Mouse (Mus musculus) stomach, embryonic 15.5 days (tissue): ENCODE measurements around the gene Itgb7. TPM values are rescaled to one million over a fixed set of nuclear protein-coding genes. Genes with fewer than 3 reads are reported as not detected.

Source experiments
- ATAC-seq: fragments of 200-750 bp; cut with Nextera tagmentation; 2 replicates; pipeline ENCODE4 v1.8.0; 2017; ENCODE audit warnings: low read depth, moderate number of reproducible peaks, moderate TSS enrichment; ENCODE audit not compliant: insufficient read depth, low FRiP score
- H3K27ac ChIP-seq: fragments of 300-500 bp; sonication (generic); 2 replicates; pipeline ENCODE4 v1.5.1; 2015; ENCODE audit warnings: mild to moderate bottlenecking, inconsistent platforms
- H3K27me3 ChIP-seq: fragments of 300-500 bp; sonication (generic); replicated peaks from 2 replicates; pipeline ENCODE4 v1.6.1; 2015; ENCODE audit warnings: inconsistent platforms
- H3K36me3 ChIP-seq: fragments of 300-500 bp; sonication (generic); 2 replicates; pipeline ENCODE4 v1.6.1; 2015; ENCODE audit warnings: inconsistent platforms
- H3K4me1 ChIP-seq: fragments of 300-500 bp; sonication (generic); 2 replicates; pipeline ENCODE4 v1.6.1; 2015; ENCODE audit warnings: inconsistent platforms
- H3K4me2 ChIP-seq: fragments of 300-500 bp; sonication (generic); 2 replicates; pipeline ENCODE4 v1.6.1; 2015; ENCODE audit warnings: mild to moderate bottlenecking, inconsistent platforms
- H3K4me3 ChIP-seq: fragments of 300-500 bp; sonication (generic); replicated peaks from 2 replicates; pipeline ENCODE4 v1.5.1; 2015; ENCODE audit warnings: inconsistent platforms
- H3K9ac ChIP-seq: fragments of 300-500 bp; sonication (generic); 2 replicates; pipeline ENCODE4 v1.6.1; 2015; ENCODE audit warnings: inconsistent platforms
- H3K9me3 ChIP-seq: fragments of 300-500 bp; sonication (generic); 2 replicates; pipeline ENCODE4 v1.6.1; 2016; ENCODE audit warnings: inconsistent platforms
- WGBS: fragments of 180-500 bp; shearing (Covaris S2); methylation state at CpG from one replicate; pipeline ENCODE4 v1.1.7; 2015; 5-methylcytosine and 5-hydroxymethylcytosine counted together
- polyA plus RNA-seq: library from polyadenylated mRNA; unstranded; fragments of >200 nt; fragmentation: Nextera tagmentation; extraction: Ambion mirVana; gene quantifications from 2 replicates; pipeline ENCODE4 v1.2.1, GENCODE M21; 2015

Gene Itgb7
- polyA plus RNA-seq, 1 experiment from 2014 or later, result 9.6 TPM

DNA sequence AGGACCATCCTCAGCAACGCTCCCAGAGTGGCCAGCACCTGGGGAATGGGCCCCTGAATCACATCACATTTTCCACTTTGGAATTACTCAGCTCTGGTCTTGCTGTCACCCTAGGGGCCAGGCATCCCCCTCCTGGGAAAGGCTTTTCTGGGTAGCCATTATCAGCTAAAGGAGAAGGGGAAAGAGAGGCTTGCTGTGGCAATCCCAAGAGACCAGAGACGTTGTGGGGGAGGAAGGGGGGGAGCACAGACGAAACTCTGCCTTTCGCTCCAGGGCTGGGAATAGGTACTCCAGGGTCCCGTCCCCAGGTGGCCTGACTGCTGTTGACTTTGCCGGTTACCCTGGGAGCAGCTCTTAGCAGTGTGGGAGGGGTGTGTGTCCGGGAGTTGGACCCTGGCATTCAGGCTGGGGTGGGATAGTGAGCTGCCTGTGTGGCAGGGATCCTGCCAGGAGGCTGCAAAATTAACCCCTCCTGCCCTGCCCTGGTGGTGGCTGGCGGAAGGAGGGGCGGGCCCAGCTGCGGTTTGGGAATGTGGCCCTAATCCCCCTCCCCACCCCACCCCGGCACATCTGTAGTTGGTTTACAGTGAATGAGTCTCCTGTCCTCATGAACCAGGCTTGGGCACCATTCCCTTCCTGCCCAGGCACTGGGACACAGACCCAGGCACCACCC, 27.0 kb upstream of the Itgb7 start:
- peak overlapping the region; percentile 90 for H3K4me2 ChIP-seq
- WGBS, result 22% methylated on average over 11 of the region's 11 CpGs

DNA sequence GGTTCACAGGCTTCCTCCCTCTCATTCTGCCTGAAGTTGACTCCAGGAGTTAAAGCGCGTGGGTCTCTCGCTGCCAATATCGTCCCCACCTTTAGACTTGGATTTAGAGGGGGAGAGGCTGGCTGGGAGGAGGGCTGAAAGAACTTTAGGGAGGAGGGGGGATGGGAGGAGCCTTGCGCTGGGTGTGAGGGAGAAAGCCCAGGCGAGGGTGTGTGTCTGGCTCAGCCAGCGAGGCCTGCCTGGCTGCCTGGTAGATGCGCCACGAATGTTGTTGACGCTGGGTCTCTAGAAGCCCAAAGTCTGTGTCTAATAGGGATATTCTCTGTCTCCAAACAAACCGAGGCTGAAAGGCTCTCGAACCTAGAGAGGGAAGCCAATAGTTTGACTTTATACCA, 26.3 kb upstream of the Itgb7 start:
- H3K9ac ChIP-seq, result peak overlapping the region; percentile 26; the same call in 1 of the 2 replicates
- H3K27ac ChIP-seq, result peak overlapping the region; percentile 86
- H3K4me3 ChIP-seq, result peak overlapping the region; percentile 64
- no peaks in the 10 kb centered on the region for H3K36me3 ChIP-seq
- peak; percentile 27; the same call in 1 of the 2 replicates for ATAC-seq
- peak overlapping the region; percentile 90 for H3K4me2 ChIP-seq
- H3K27me3 ChIP-seq, result 0 out of 2 replicates have a peak, but pooled peaks cover 3% of the 10 kb centered on the region
- WGBS, result 15% methylated on average over 12 of the region's 12 CpGs
- H3K9me3 ChIP-seq, result no peaks in the 10 kb centered on the region
- peaks cover 31% of the 10 kb centered on the region for H3K4me1 ChIP-seq

More for the DNA sequence above, 27.0 kb upstream of the Itgb7 start:
- Histone ChIP-seq H3K36me3 (no peaks in the 10 kb centered on the region), H3K27ac (peak overlapping the region; percentile 86), H3K9ac (peak overlapping the region; percentile 26; the same call in 1 of the 2 replicates), H3K4me1 (peaks cover 31% of the 10 kb centered on the region), H3K4me3 (0 out of 2 replicates have a peak overlapping the region, but pooled peaks have one; percentile 64), H3K9me3 (no peaks in the 10 kb centered on the region), H3K27me3 (0 out of 2 replicates have a peak, but pooled peaks cover 3% of the 10 kb centered on the region)
- no peak for ATAC-seq

DNA sequence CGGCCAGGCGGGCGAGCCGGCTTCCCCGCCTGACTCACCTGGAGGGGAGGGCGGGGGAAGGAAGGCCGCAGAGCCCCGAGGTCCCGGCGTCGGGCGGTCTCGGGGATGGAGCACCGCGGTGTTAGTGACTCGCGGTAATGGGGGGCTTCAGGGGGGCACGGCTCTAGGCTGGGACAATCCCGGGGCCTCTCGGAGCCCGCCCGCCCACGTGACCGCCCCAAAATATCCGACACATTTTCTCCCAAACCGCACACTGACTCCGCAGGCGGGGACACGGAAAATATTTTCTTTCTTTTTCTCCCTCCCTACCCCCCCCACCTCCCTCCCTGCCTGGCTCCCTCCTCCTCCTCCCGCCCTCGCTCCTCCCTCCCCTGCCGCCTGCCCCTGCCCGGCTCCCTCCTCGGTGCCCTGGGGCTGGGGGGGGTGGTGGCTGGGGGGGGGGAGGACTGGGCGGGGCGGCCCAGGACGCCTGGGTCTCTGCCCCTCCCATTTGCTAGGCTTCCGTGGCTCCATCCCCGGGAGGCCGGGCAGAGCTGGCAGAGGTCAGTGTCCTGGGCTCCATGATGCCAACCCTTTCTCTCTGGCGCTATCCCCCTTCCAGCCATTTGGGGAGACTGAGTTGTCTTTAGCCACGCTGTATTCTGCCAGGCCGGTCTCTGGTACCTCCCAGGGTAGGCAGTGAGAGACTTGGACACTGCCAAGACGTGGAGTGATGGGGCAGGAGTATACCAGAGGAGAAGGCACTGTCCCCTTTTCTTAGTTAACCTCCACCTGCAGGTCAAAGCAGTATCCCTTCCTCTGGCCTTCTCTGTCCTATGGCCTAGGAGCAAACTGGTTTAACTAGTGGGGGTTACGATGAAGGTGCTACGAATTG, 25.7 kb upstream of the Itgb7 start, which contains the start of gene Rarg:
Gene Rarg, minus strand, starts transcription at position 316 of the 874 bp plus-strand sequence.
- H3K4me3 ChIP-seq, result peak within 1 kb of the TSS; percentile 64
- H3K9ac ChIP-seq, result peak within 1 kb of the TSS; percentile 29
- H3K36me3 ChIP-seq, result no peaks in the 10 kb centered on the region
- peak; percentile 56; the same call in 1 of the 2 replicates for ATAC-seq
- peak within 1 kb of the TSS; percentile 90 for H3K4me2 ChIP-seq
- 0 out of 2 replicates have a peak, but pooled peaks cover 3% of the 10 kb centered on the region for H3K27me3 ChIP-seq
- whole genome bisulfite sequencing, result 1% methylated on average over 44 of the region's 46 CpGs
- H3K27ac ChIP-seq, result peak within 1 kb of the TSS; percentile 86
- peaks cover 31% of the 10 kb centered on the region for H3K4me1 ChIP-seq
- no peaks in the 10 kb centered on the region for H3K9me3 ChIP-seq

DNA sequence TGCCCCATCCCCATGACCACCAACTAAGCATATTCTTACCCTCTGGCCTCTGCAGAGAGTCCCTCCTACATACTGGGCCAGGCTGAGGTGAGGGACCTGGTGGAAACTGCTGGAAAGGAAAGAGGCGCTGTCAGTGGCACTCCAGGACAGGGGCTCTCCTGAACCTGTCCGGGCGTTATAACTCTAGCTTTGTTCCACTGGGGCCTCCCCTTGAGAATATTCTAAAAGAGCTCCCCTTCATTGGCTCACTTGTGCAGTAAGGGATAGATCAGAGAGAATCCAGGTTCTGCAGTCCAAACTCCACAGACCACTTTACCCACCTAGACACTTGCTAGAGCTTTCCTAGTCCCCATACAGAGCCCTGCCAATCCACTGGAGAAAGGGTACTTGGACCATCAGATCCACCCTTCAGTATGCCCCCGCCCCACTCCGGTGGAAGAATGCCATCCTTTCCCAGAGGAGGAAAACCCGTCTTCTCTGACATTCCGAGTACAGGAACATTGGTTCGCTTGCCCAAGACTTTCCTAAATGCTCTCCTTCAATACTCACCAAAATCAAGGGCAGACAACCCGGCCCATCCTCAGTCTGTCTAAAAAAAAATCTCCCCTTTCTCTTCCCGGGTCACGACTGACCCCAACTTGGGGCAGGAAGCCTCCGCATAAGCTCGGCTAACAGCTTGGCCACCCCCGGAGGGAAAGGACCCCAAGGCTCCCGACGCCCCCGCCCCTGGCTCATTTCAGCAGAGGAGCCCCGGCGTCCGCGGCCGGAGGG, 24.9 kb upstream of the Itgb7 start:
- H3K4me3 ChIP-seq, result peak overlapping the region; percentile 64
- no peaks in the 10 kb centered on the region for H3K9me3 ChIP-seq
- H3K9ac ChIP-seq, result peak overlapping the region; percentile 29
- peak overlapping the region; percentile 86 for H3K27ac ChIP-seq
- H3K4me2 ChIP-seq, result peak overlapping the region; percentile 90
- peaks cover 31% of the 10 kb centered on the region for H3K4me1 ChIP-seq
- 12% methylated on average over 22 of the region's 22 CpGs for WGBS
- 0 out of 2 replicates have a peak, but pooled peaks cover 3% of the 10 kb centered on the region for H3K27me3 ChIP-seq
- no peak for ATAC-seq
- H3K36me3 ChIP-seq, result no peaks in the 10 kb centered on the region

DNA sequence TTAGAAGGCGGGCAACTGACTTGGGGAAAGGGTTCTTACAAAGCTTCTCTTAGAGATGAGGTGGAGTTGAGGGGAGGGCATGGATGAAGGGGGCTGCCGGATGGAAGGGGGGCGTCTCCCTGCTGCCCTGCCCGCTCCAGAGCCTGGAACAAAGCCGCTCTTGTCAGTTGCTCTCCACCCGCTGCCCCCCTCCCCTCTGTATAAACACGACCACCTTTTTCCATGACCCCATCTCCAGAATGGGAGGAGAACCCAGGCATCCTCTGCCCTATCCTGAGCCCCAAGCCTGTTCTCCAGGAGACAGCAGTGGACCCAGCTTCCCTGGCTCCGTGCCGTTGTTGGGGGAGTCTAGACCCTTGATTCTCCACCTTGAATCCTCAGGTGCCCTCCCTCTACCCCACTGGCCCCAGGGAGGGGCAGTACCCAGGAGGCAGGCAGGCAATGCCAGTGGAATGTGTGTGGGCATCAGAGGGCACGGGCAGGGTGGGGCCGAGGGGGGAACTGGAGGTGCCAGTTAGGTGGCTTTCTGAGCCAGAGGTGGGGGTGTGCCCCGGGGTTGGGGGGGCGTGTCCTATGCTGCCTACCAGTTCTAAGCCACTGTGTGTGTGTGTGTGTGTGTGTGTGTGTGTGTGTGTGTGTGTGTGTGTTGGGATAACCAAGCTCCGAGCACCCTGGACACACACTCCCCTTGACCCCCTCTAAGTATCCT, 24.0 kb upstream of the Itgb7 start:
- peak overlapping the region; percentile 64 for H3K4me3 ChIP-seq
- 44% methylated on average over 14 of the region's 14 CpGs for WGBS
- H3K4me2 ChIP-seq, result peak overlapping the region; percentile 90
- peak overlapping the region; percentile 35; the same call in 1 of the 2 replicates for H3K27ac ChIP-seq
- H3K9ac ChIP-seq, result 0 out of 2 replicates have a peak overlapping the region, but pooled peaks have one; percentile 6
- H3K4me1 ChIP-seq, result peaks cover 31% of the 10 kb centered on the region
- ATAC-seq, result no peak
- H3K27me3 ChIP-seq, result 0 out of 2 replicates have a peak, but pooled peaks cover 3% of the 10 kb centered on the region
- no peaks in the 10 kb centered on the region for H3K9me3 ChIP-seq
- H3K36me3 ChIP-seq, result no peaks in the 10 kb centered on the region

DNA sequence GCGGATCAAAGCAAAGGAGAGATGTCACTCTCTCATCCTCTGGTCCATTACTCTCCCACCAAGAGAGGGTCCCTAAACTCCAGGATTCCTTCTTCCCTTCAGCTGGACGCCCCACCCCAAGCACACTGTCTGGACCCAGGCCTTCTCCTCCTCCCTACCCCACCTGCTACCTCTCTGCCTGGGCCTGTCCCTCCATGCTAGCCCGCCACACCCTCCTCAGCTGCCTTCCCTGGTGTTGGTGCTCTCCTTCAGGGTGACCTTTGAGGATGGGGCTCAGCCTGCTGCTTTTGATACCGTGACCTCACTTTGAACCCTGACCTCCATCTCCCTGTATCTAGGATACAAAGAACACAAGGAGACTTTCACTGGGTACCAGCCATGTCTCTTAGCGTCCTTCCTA, 18.8 kb upstream of the Itgb7 start:
- Histone ChIP-seq H3K9ac (no peak overlapping the region), H3K27ac (peak overlapping the region; percentile 100), H3K9me3 (no peaks in the 10 kb centered on the region), H3K27me3 (no peaks in the 10 kb centered on the region), H3K4me2 (no peak overlapping the region; the same call in 1 of the 2 replicates), H3K4me3 (no peak overlapping the region), H3K36me3 (no peaks in the 10 kb centered on the region), H3K4me1 (peaks cover 28% of the 10 kb centered on the region)
- ATAC-seq, result no peak
- WGBS, result 63% methylated on average over 5 of the region's 5 CpGs

DNA sequence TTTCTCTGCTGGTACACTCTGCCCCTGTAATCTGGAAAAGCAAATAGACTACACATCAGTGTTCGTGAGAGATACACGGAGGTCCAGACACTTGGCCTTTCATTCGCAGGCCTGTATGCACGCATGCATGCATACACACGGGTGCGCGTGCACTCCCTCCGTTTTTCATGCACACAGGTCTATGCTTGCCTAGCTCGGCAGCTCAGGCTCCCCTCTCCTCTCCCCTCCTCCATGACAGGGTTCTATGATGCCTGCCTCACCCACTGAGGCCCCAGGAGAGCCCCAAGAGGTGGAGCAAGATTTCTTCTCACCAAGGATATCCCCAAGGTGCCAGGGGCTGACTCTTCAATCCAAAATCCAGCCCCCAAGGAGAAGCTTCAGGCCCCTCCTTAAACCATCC, 18.2 kb upstream of the Itgb7 start:
- Histone ChIP-seq H3K4me2 (peak overlapping the region; percentile 92; the same call in 1 of the 2 replicates), H3K4me1 (peaks cover 33% of the 10 kb centered on the region), H3K36me3 (no peaks in the 10 kb centered on the region), H3K9me3 (no peaks in the 10 kb centered on the region), H3K27ac (peak overlapping the region; percentile 100), H3K27me3 (no peaks in the 10 kb centered on the region), H3K4me3 (peak overlapping the region; percentile 25; the same call in 1 of the 2 replicates), H3K9ac (no peak overlapping the region)
- no peak for ATAC-seq
- WGBS, result 49% methylated on average over 9 of the region's 9 CpGs

DNA sequence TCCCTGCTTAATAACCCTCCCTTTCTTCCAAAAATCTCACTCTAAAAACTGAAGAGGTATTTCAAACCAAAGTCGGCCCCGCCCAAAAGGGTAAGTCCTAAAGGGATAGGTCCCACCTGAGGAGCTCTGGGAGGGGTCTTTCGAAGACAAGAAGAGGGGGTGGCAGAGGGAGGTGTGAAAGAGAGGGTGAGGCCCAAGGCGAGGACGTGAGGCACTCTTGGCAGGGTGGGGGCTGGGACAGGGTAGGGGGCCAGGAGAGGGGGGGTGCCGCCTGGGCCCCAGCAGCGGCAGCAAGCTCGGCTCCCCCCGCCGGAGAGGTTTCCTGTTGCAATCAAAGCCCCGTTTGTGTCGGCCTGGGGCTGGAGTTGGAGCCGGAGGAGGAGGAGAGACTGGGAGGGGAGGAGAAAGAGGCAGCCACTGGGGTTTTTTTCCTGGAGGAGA, 17.5 kb upstream of the Itgb7 start:
- peaks cover 38% of the 10 kb centered on the region for H3K4me1 ChIP-seq
- peak overlapping the region; percentile 100 for H3K27ac ChIP-seq
- ATAC-seq, result no peak
- H3K36me3 ChIP-seq, result no peaks in the 10 kb centered on the region
- no peak overlapping the region for H3K9ac ChIP-seq
- H3K9me3 ChIP-seq, result no peaks in the 10 kb centered on the region
- H3K4me3 ChIP-seq, result peak overlapping the region; percentile 25
- peak overlapping the region; percentile 92 for H3K4me2 ChIP-seq
- no peaks in the 10 kb centered on the region for H3K27me3 ChIP-seq
- WGBS, result 4% methylated on average over 13 of the region's 13 CpGs

DNA sequence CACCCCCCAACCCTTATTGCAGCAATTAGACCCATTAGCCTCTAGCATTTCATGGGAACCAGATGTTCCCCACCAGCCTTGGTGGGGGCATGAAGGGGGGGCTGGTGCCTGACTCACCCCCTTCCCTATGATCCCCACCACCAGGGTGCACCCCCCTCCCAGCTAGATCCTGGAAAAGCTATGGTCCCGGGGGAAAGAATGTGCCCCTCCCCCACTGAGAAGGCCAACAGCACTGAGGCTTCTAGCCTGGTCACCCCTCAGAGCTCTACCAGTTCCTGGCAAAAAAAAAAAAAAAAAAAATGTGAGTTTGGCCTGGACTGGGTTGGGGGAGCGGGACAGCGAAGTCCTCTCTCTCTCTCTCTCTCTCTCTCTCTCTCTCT, 17.1 kb upstream of the Itgb7 start:
- 9% methylated on average over 3 of the region's 3 CpGs for WGBS
- H3K27ac ChIP-seq, result peak overlapping the region; percentile 100
- peaks cover 43% of the 10 kb centered on the region for H3K4me1 ChIP-seq
- H3K27me3 ChIP-seq, result no peaks in the 10 kb centered on the region
- peak overlapping the region; percentile 14 for H3K4me3 ChIP-seq
- no peaks in the 10 kb centered on the region for H3K9me3 ChIP-seq
- no peaks in the 10 kb centered on the region for H3K36me3 ChIP-seq
- H3K9ac ChIP-seq, result 0 out of 2 replicates have a peak overlapping the region, but pooled peaks have one; percentile 19
- no peak for ATAC-seq
- H3K4me2 ChIP-seq, result peak overlapping the region; percentile 92

DNA sequence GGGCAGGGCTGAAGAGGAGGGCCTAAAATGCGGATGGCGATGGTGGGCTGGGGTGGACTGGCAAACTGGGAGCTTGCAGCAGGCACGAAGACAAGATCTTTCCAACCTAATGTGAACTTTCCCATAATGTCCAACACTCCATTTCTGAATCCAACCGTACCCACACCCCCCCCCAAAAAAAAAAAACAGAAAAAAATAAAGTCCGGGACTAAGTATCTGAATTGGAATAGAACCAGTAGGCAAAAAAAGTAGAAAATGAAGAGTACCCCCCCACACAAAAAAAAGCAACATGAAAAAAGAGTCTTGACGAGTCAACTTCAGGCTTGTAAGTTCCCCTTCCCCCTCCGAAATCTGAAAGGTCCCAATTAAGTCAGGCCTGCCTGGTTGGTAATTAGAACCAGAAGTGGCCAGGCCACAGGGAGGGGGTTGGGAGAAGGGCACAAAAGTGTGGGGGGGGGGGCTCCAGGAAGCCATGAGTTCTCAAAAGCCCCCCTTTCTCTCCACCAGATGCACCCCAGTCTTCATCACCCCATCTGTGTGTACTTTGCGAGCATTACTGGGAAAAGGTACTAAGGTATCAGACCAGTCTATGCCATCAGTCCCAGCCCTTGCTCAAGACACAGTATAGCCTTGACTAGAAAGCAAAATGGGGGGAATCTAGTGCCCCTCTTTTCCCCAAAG, 16.5 kb upstream of the Itgb7 start:
- H3K9me3 ChIP-seq, result no peaks in the 10 kb centered on the region
- H3K27me3 ChIP-seq, result no peaks in the 10 kb centered on the region
- H3K4me3 ChIP-seq, result peak overlapping the region; percentile 64
- no peaks in the 10 kb centered on the region for H3K36me3 ChIP-seq
- ATAC-seq, result no peak
- H3K9ac ChIP-seq, result peak overlapping the region; percentile 39; the same call in 1 of the 2 replicates
- H3K4me2 ChIP-seq, result peak overlapping the region; percentile 92
- peak overlapping the region; percentile 100 for H3K27ac ChIP-seq
- WGBS, result 9% methylated on average over 8 of the region's 8 CpGs
- peaks cover 48% of the 10 kb centered on the region for H3K4me1 ChIP-seq
